Mouse (Mus musculus) heart, adult 2 months (tissue): Measurements from ENCODE around the gene 2410002F23Rik. TPM values are rescaled to one million over a fixed set of nuclear protein-coding genes. Genes with fewer than 3 reads are reported as not detected.
"Not testable (repeated sequence)": the region's sequence is repeated elsewhere in the genome, so short reads cannot be mapped to it uniquely, and the experiment has no call there.

Source experiments
- DNase-seq, 2 experiments: peaks; one replicate each; pipeline ENCODE4 v3.0.0; 2021
- H3K27ac ChIP-seq: fragments of 200-600 bp; 2 replicates; pipeline ENCODE4 v1.8.1; 2022
- H3K27me3 ChIP-seq: fragments of 200-500 bp; 2 replicates; pipeline ENCODE4 v1.6.1; 2012; ENCODE audit warnings: mild to moderate bottlenecking, low read length, inconsistent platforms, mixed read lengths; ENCODE audit not compliant: control insufficient read depth, insufficient read depth
- H3K36me3 ChIP-seq: fragments of 200-500 bp; 2 replicates; pipeline ENCODE4 v1.6.1; 2012; ENCODE audit warnings: low read length, inconsistent platforms; ENCODE audit not compliant: control insufficient read depth, insufficient read depth
- H3K4me1 ChIP-seq: fragments of 200-500 bp; 2 replicates; pipeline ENCODE4 v1.6.1; 2011; ENCODE audit warnings: low read length; ENCODE audit not compliant: control insufficient read depth, insufficient read depth
- H3K4me3 ChIP-seq: fragments of 200-600 bp; 2 replicates; pipeline ENCODE4 v1.8.1; 2022
- H3K79me2 ChIP-seq: fragments of 200-500 bp; replicated peaks from 2 replicates; pipeline ENCODE4 v1.6.1; 2012; ENCODE audit warnings: mild to moderate bottlenecking, inconsistent platforms, low read length, moderate library complexity, mixed read lengths; ENCODE audit not compliant: control insufficient read depth, insufficient read depth
- H3K9ac ChIP-seq: fragments of 200-500 bp; 2 replicates; pipeline ENCODE4 v1.6.1; 2012; ENCODE audit warnings: low read depth, mild to moderate bottlenecking, control low read depth, inconsistent platforms, low read length, mixed read lengths
- CTCF ChIP-seq: fragments of 200-600 bp; IDR thresholded peaks from 2 replicates; pipeline ENCODE4 v1.8.1; 2022; ENCODE audit warnings: antibody characterized with exemption, mild to moderate bottlenecking, moderate library complexity
- EP300 ChIP-seq: fragments of 200-500 bp; IDR thresholded peaks from 2 replicates; pipeline ENCODE4 v1.6.1; 2011; ENCODE audit warnings: low read depth, low read length, control low read depth; ENCODE audit not compliant: insufficient read depth
- POLR2A ChIP-seq: fragments of 200-500 bp; IDR thresholded peaks from 2 replicates; pipeline ENCODE4 v1.6.1; 2011; ENCODE audit warnings: mild to moderate bottlenecking, low read depth, low read length, control low read depth; ENCODE audit not compliant: insufficient read depth
- WGBS: fragments of 180-500 bp; shearing (Covaris S2); methylation state at CpG from one replicate; pipeline ENCODE4 v1.1.7; 2018; 5-methylcytosine and 5-hydroxymethylcytosine counted together
- intact Hi-C: fragments of 180-260 bp; cut with DNase I; formaldehyde crosslinking; loops from one replicate; pipeline ENCODE4 v1.15.1; 2025
- polyA plus RNA-seq: library from polyadenylated mRNA; depleted of rRNA; stranded (reverse); fragments of >200 nt; gene quantifications from 2 replicates; pipeline ENCODE4 v1.2.3, GENCODE M21; 2012
- total RNA-seq, 2 experiments: library from RNA; stranded (reverse); gene quantifications; 2 replicates each; pipeline ENCODE4 v1.2.3; 2021

The 2410002F23Rik gene
- total and polyA plus RNA-seq, 3 experiments: 12.0 to 29.5 (median 12.3) TPM

DNA sequence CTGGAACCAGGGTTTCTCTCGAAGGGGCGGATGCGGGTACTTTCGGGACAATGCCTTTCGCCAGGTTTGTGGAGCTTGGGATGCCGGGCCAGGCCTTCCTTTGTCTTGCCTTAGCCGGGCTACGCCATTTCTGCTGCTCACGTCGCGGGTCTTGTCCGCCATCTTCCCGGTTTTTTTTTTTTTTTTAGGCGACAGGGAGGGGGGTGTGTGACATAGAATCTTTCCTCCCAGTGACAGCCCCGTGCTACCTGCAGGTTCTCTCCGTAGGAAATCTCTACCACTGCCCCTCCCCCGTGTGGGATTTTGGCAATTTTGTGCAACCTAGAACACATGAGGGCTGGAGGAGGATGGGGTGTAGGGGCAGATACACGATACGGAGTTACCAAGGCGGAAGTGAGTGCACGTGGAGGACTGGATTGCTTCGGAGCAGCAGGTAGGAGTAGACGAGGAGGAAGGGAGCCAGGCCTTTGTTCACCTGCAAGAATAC, 505 bp downstream of the 2410002F23Rik start:
- peaks cover 1% of the 10 kb centered on the region for H3K4me1 ChIP-seq
- no peak for DNase-seq
- H3K79me2 ChIP-seq: 0 out of 2 replicates have a peak, but pooled peaks cover 1% of the 10 kb centered on the region
- H3K9ac ChIP-seq: peak overlapping the region; percentile 91
- intact Hi-C loops: loop anchor here (5.0 to 10.0 kb wide), 3 partner anchors 58 to 305 kb away; partner anchors contain the start of genes Aspdh, Clec11a, Josd2 and Nr1h2
- under 1% methylated on average over 23 of the region's 23 CpGs for WGBS
- H3K27me3 ChIP-seq: no peaks in the 10 kb centered on the region
- H3K27ac ChIP-seq: peak overlapping the region; percentile 99
- TF ChIP-seq CTCF (no peak), POLR2A (no peak), EP300 (no peak)
- H3K4me3 ChIP-seq: peak overlapping the region; percentile 97
- H3K36me3 ChIP-seq: 0 out of 2 replicates have a peak, but pooled peaks cover 2% of the 10 kb centered on the region

DNA sequence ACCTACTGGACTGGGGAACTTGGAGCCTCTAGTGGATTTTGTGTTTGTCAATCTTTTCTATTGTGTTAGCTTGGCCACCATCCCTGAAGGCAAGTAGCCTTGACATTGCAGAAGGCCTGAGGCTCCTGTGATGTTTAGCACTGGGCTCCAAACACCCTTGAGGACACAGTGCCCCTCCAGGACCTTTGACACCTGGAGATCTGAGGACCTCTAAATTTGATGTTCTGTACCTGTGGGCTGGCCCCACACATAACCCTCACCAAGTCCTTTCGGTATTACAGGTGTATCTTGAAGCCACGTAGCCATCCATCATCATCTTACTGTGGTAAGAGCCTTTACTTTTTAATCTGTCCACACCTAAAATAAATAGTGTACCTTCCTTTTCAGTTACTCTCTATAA, 1.4 kb downstream of the 2410002F23Rik start:
- DNase-seq: no peak
- Histone ChIP-seq H3K4me3 (no peak overlapping the region), H3K9ac (no peak overlapping the region), H3K27me3 (no peaks in the 10 kb centered on the region), H3K36me3 (0 out of 2 replicates have a peak, but pooled peaks cover 2% of the 10 kb centered on the region), H3K27ac (no peak overlapping the region), H3K79me2 (0 out of 2 replicates have a peak, but pooled peaks cover 1% of the 10 kb centered on the region), H3K4me1 (peaks cover 1% of the 10 kb centered on the region)
- WGBS: 97% methylated on average over 2 of the region's 2 CpGs
- no peak for TF ChIP-seq CTCF
- TF ChIP-seq EP300: no peak
- TF ChIP-seq POLR2A: no peak
- intact Hi-C loops: loop anchor here (5.0 to 10.0 kb wide), 3 partner anchors 57 to 304 kb away; partner anchors contain the start of genes Aspdh, Clec11a, Josd2 and Nr1h2

GRCm38 (mm10) chr7:44249248-44249647, 2.7 kb downstream of the 2410002F23Rik start:
- intact Hi-C loops: loop anchor here (5.0 to 10.0 kb wide), 3 partner anchors 56 to 303 kb away; partner anchors contain the start of genes Aspdh, Clec11a, Josd2 and Nr1h2

GRCm38 (mm10) chr7:44250732-44251275, 4.3 kb downstream of the 2410002F23Rik start:
- H3K9ac ChIP-seq, H3K4me3 ChIP-seq, H3K79me2 ChIP-seq, H3K4me1 ChIP-seq, H3K36me3 ChIP-seq, H3K27me3 ChIP-seq, H3K27ac ChIP-seq, intact Hi-C loops, DNase-seq: not testable (repeated sequence)
- 87% methylated on average over 17 of the region's 17 CpGs for WGBS

More at GRCm38 (mm10) chr7:44249248-44249647, 2.7 kb downstream of the 2410002F23Rik start:
- Histone ChIP-seq H3K36me3 (0 out of 2 replicates have a peak, but pooled peaks cover 2% of the 10 kb centered on the region), H3K4me3 (no peak overlapping the region), H3K27me3 (no peaks in the 10 kb centered on the region), H3K27ac (no peak overlapping the region), H3K4me1 (peaks cover 1% of the 10 kb centered on the region), H3K79me2 (0 out of 2 replicates have a peak, but pooled peaks cover 1% of the 10 kb centered on the region), H3K9ac (no peak overlapping the region)
- TF ChIP-seq CTCF (no peak), EP300 (no peak), POLR2A (no peak)
- 91% methylated on average over 4 of the region's 4 CpGs for WGBS
- DNase-seq: no peak

DNA sequence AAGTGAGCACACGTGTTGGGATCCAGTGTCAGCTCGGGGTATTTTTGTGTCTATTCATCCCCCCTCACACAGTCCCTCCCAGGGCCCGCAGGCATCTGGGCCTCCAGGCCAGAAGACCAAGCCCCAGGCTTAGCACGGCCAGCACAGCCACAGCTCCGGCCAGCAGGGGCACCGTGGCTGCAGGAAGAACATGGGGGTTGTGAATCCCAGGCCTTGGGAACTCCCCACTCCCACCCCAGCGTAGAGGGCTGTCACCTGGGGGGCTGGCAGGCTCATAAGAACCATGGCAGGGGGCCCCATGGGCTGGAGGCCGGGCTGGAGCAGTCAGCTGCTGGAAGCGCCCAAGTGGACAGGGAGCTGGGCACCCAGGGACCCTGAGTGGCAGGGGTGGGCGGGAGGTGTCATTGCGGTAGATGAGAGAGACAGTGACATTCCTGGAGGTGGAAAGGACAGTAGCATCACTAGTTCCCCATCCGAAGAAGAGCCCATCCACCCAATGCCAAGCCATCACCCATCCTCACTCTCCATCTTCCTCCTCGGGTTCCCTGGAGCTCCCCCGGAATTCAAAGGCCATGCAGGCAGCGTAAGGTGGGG, 6.6 kb downstream of the 2410002F23Rik start:
- Histone ChIP-seq H3K79me2 (no peaks in the 10 kb centered on the region), H3K4me3 (no peak overlapping the region), H3K27ac (no peak overlapping the region), H3K27me3 (no peaks in the 10 kb centered on the region), H3K36me3 (no peaks in the 10 kb centered on the region), H3K4me1 (no peaks in the 10 kb centered on the region), H3K9ac (no peak overlapping the region)
- WGBS: 70% methylated on average over 15 of the region's 15 CpGs
- no peak for TF ChIP-seq POLR2A
- no peak for TF ChIP-seq EP300
- TF ChIP-seq CTCF: no peak
- DNase-seq: no peak
- intact Hi-C loops: no loop called here

GRCm38 (mm10) chr7:44254930-44255329, 8.4 kb downstream of the 2410002F23Rik start:
- 62% methylated on average over 6 of the region's 6 CpGs for WGBS

More at GRCm38 (mm10) chr7:44254930-44255329, 8.4 kb downstream of the 2410002F23Rik start:
- Histone ChIP-seq H3K27me3 (no peaks in the 10 kb centered on the region), H3K4me3 (no peak overlapping the region), H3K9ac (no peak overlapping the region), H3K4me1 (no peaks in the 10 kb centered on the region), H3K27ac (no peak overlapping the region), H3K36me3 (no peaks in the 10 kb centered on the region), H3K79me2 (no peaks in the 10 kb centered on the region)
- DNase-seq: no peak
- intact Hi-C loops: no loop called here
- no peak for TF ChIP-seq POLR2A
- no peak for TF ChIP-seq CTCF
- no peak for TF ChIP-seq EP300
